Mouse (Mus musculus) Patski (cell line): ENCODE results near the gene Igsf1. TPM values are rescaled to one million over a fixed set of nuclear protein-coding genes. Genes with fewer than 3 reads are reported as not detected.

Experiments
- ATAC-seq: fragments of 100-300 bp; one replicate; pipeline ENCODE4 v1.8.0; 2021
- CTCF ChIA-PET: fragments of 350-600 bp; sonication (Branson Sonifier 250); formaldehyde crosslinking; loops from one replicate; lab custom pipeline; 2022; ENCODE audit warnings: inconsistent platforms; lab: Charles Lee
- POLR2A ChIA-PET: fragments of 350-600 bp; sonication (Branson Sonifier 250); formaldehyde crosslinking; loops from one replicate; lab custom pipeline; 2022; ENCODE audit warnings: antibody characterized with exemption, inconsistent platforms; lab: Charles Lee
- DNase-seq: peaks from one replicate; pipeline ENCODE4 v3.0.0-alpha.2; 2011; ENCODE audit warnings: low read depth, low spot score
- H3K27me3 ChIP-seq: fragments of 371-371 bp; one replicate; pipeline ENCODE4 v1.5.1; 2021
- CTCF ChIP-seq: fragments of 100-300 bp; IDR thresholded peaks from one replicate; pipeline ENCODE4 v1.5.1; 2021
- in situ Hi-C: fragments of 300-500 bp; cut with MboI; formaldehyde crosslinking; loops from 3 replicates; pipeline ENCODE4 v1.11.1; 2018; ENCODE audit warnings: low pct_unique_long_range_greater_than_20kb, mixed read lengths
- polyA plus RNA-seq: library from polyadenylated mRNA; unstranded; gene quantifications from one replicate; pipeline ENCODE4 v1.2.3, GENCODE M21; 2021

Gene Igsf1
- not detected for polyA plus RNA-seq

DNA sequence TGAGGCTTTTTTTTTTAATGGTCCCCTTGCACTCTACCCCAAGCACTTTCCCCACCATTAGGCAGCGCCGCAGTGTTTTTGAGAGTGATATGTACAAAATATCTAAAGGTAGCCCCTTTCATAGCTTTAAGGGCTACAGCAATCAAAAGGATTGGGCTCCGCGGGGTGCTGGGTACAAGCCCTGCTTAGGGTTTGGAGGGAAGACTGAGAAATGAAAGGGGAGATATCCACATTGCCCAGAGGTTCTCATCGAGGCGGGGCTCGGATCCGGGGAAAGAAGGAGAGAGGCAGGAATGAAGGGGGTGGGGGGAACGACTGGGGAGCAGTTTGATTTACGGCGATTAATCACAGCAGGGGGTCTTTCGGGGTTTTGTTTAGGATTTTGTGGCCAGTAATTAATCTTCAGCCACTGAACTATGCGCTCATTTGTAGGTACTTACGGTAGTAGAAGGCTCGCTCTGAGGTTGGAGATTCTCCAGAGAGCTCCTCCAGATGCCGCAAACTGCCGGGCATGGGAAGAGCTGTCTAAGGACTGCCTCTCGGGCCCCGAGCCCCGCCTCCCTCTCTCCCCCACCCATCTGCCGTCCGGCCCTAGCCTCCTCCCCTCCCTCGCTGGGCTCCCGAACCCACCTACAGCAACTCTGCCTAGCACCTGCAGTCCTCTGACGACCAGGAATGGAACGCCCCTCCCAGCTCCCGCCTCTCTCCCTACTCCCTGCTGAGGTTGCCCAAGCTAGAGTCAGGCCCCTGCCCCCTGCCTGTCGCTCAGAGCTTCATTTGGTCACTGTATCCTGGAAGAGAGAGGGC is at the start of gene Igsf1:
Gene Igsf1 (minus strand): TSS at position 537 of the 807 bp plus-strand sequence.
- DNase-seq (no peak), ATAC-seq (no peak)
- POLR2A ChIA-PET = no interaction called here
- H3K27me3 ChIP-seq = peaks cover 26% of the 10 kb centered on the region
- in situ Hi-C loops = no loop called here
- no peak for TF ChIP-seq CTCF
- CTCF ChIA-PET = interaction anchor here (1.5 kb wide), 1 partner anchor 10 kb away, joined by 5 read pairs; no protein-coding TSS in a partner anchor

DNA sequence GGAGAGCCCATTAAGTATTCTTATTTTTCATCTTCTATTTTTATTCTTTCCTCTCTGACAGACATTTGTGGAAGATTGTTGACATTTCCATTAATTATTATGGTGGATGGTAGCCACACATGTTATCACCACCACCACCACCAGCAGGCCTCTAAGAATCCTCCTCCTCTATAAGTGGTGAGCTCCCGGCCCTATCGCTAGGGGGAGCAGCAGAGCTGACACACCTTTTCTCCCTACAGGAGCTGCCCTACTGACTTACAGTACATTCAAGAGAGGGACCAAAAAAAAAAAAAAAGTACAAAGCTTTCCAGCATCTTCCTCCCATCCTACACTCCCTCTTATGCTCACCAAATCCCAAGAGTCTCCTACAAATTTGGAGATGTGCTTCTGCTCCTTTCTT is 26.7 kb downstream of the Igsf1 start:
- CTCF ChIA-PET = no interaction called here
- H3K27me3 ChIP-seq = peaks cover 49% of the 10 kb centered on the region
- TF ChIP-seq CTCF = peak; percentile 20
- DNase-seq (no peak), ATAC-seq (no peak)
- in situ Hi-C loops = no loop called here
- POLR2A ChIA-PET = no interaction called here

GRCm38 (mm10) chrX:49745192-49745591 is 52.4 kb downstream of the Igsf1 start:
- in situ Hi-C loops = no loop called here
- DNase-seq (no peak), ATAC-seq (no peak)
- H3K27me3 ChIP-seq = peaks cover 29% of the 10 kb centered on the region
- CTCF ChIA-PET = no interaction called here
- POLR2A ChIA-PET = no interaction called here
- no peak for TF ChIP-seq CTCF

GRCm38 (mm10) chrX:49734959-49735358 is 62.6 kb downstream of the Igsf1 start, which contains the start of gene Olfr1321:
Olfr1321 (minus strand) TSS chrX:49735059.
- POLR2A ChIA-PET = no interaction called here

More at GRCm38 (mm10) chrX:49734959-49735358, 62.6 kb downstream of the Igsf1 start, which contains the start of gene Olfr1321:
- ATAC-seq (no peak), DNase-seq (no peak)
- CTCF ChIA-PET = no interaction called here
- peaks cover 62% of the 10 kb centered on the region for H3K27me3 ChIP-seq
- in situ Hi-C loops = no loop called here
- TF ChIP-seq CTCF = no peak

Other genes starting within 250 kb of the Igsf1 start
- not detected for gene Olfr1320, start 125.4 kb downstream of the Igsf1 start, polyA plus RNA-seq
- not detected for gene Olfr1321, start 62.7 kb downstream of the Igsf1 start, polyA plus RNA-seq
- gene Olfr1322, start 93.7 kb upstream of the Igsf1 start, polyA plus RNA-seq = not detected
- gene Olfr1323, start 221.6 kb upstream of the Igsf1 start, polyA plus RNA-seq = not detected